Mouse (Mus musculus): ENCODE measurements at regions not wholly inside any gene's neighbourhood (a gene's known extent, or its start where the extent isn't known, plus 50 kb on each side); places are given as distances from the start of the nearest gene placed in this dataset.

- TF ChIP-seq POLR2A (IDR thresholded peaks at IDR 0.05; ENCODE audit: low read depth, low read length), result no peak
- TF ChIP-seq CTCF (IDR thresholded peaks at IDR 0.05; ENCODE audit: borderline replicate concordance, insufficient read depth, low read length), result no peak
Measured at GRCm38 (mm10) chr13:59976425-59976824, 153.5 kb upstream of the Tut7 start.
